Mouse (Mus musculus): Measurements from ENCODE around the gene Agl.

DNA sequence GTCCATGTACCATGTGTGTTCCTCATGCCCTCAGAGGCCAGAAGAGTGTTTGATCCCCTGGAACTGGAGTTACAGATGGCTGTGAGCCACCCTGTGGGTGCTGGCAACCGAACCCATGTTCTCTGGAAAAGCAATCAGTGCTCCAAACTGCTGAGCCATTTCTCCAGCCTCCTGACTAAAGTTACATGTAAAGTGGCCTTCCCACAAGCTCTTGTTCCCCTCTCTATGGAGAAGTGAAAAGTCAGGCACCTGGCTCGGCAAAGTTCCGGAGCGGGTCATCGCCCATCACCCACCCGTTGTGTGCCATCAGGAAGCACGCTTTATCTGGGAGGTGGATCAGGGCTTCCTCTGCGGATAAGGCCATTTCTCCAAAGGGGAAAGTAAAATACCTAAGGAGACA, 23.2 kb downstream of the Agl start:
- TF ChIP-seq CTCF (IDR thresholded peaks at IDR 0.05; ENCODE audit: low read depth) = no peak
- no peak for TF ChIP-seq EP300 (optimal IDR thresholded peaks at IDR 0.05)

Measured in stomach, postnatal 0 days (tissue).